Mouse (Mus musculus) embryonic facial prominence, embryonic 13.5 days (tissue): ENCODE results near the gene Erich3. TPM values are rescaled to one million over a fixed set of nuclear protein-coding genes. Genes with fewer than 3 reads are reported as not detected.

ENCODE experiments used
- ATAC-seq: fragments of 200-750 bp; cut with Nextera tagmentation; 2 replicates; pipeline ENCODE4 v1.8.0; 2017; ENCODE audit warnings: low read depth; ENCODE audit not compliant: insufficient number of reproducible peaks, insufficient read depth, low FRiP score, low TSS enrichment
- H3K27ac ChIP-seq: fragments of 300-500 bp; sonication (generic); 2 replicates; pipeline ENCODE4 v1.5.1; 2015; ENCODE audit warnings: moderate library complexity, mild to moderate bottlenecking, inconsistent platforms
- H3K27me3 ChIP-seq: fragments of 300-500 bp; sonication (generic); 2 replicates; pipeline ENCODE4 v1.6.1; 2015; ENCODE audit warnings: mild to moderate bottlenecking, inconsistent platforms
- H3K36me3 ChIP-seq: fragments of 300-500 bp; sonication (generic); 2 replicates; pipeline ENCODE4 v1.6.1; 2015; ENCODE audit warnings: mild to moderate bottlenecking, inconsistent platforms
- H3K4me1 ChIP-seq: fragments of 300-500 bp; sonication (generic); 2 replicates; pipeline ENCODE4 v1.6.1; 2015; ENCODE audit warnings: inconsistent platforms
- H3K4me2 ChIP-seq: fragments of 300-500 bp; sonication (generic); 2 replicates; pipeline ENCODE4 v1.6.1; 2015; ENCODE audit warnings: moderate library complexity, mild to moderate bottlenecking, inconsistent platforms
- H3K4me3 ChIP-seq: fragments of 300-500 bp; sonication (generic); 2 replicates; pipeline ENCODE4 v1.5.1; 2015; ENCODE audit warnings: mild to moderate bottlenecking, inconsistent platforms
- H3K9ac ChIP-seq: fragments of 300-500 bp; sonication (generic); 2 replicates; pipeline ENCODE4 v1.6.1; 2015; ENCODE audit warnings: mild to moderate bottlenecking, inconsistent platforms
- H3K9me3 ChIP-seq: fragments of 300-500 bp; sonication (generic); 2 replicates; pipeline ENCODE4 v1.6.1; 2016; ENCODE audit warnings: inconsistent platforms
- WGBS: fragments of 180-500 bp; shearing (Covaris S2); methylation state at CpG from one replicate; pipeline ENCODE4 v1.1.7; 2015; ENCODE audit warnings: mixed read lengths; 5-methylcytosine and 5-hydroxymethylcytosine counted together
- polyA plus RNA-seq: library from polyadenylated mRNA; unstranded; fragments of >200 nt; fragmentation: Nextera tagmentation; extraction: Ambion mirVana; gene quantifications from 2 replicates; pipeline ENCODE4 v1.2.1, GENCODE M21; 2015

Gene Erich3
- polyA plus RNA-seq, 1 experiment from 2014 or later: 0.06 TPM

DNA sequence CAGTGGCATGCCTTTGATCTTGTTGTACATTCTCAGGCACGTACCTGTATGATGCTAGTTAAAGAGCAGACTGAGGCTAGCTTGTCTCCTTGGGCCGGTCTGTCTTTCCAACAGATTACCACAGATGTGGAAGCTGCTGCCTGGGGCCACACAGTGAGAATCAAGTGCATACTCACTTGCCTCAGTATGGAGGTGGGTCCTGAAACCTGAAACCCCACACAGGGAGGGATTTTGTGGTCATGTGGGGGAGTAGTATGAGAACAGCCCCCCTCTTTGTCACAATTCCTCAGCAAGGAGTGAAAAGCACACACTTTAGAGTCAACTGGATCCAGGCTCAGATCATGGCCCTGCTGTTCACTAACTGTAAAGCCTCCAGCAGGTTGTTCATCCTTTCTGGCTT, 151.9 kb downstream of the Erich3 start:
- ATAC-seq: no peak
- Histone ChIP-seq H3K27ac (no peak overlapping the region), H3K36me3 (no peaks in the 10 kb centered on the region), H3K4me3 (no peak overlapping the region), H3K9ac (no peak overlapping the region), H3K27me3 (peaks cover 4% of the 10 kb centered on the region), H3K4me1 (peaks cover 11% of the 10 kb centered on the region; the same call in 1 of the 2 replicates), H3K4me2 (no peak overlapping the region), H3K9me3 (no peaks in the 10 kb centered on the region)
- WGBS: 16% methylated on average over 2 of the region's 2 CpGs

DNA sequence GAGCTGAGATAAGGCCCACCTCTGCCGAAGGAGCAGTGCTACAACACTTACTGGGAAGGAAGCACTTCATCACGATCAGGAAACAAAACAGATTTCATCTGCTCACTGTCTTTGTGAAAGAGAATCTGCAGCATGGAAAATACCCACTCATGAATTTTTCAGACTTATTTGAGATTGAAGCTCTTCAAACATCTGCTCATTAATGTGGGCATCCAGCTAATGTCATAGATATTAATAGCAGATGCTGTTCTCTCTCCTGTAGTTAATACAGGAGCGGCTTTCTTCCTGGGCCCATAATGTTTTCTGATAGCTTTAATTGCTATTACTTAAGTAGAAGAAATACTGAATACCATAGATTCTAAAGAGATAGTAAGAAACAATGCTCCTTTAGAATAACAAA, 152.6 kb downstream of the Erich3 start:
- no peaks in the 10 kb centered on the region for H3K36me3 ChIP-seq
- H3K4me1 ChIP-seq: peaks cover 11% of the 10 kb centered on the region; the same call in 1 of the 2 replicates
- no peak overlapping the region for H3K27ac ChIP-seq
- H3K9me3 ChIP-seq: no peaks in the 10 kb centered on the region
- H3K27me3 ChIP-seq: peaks cover 4% of the 10 kb centered on the region
- no peak for ATAC-seq
- H3K4me3 ChIP-seq: no peak overlapping the region
- H3K9ac ChIP-seq: no peak overlapping the region
- 63% methylated on average over 3 of the region's 3 CpGs for WGBS
- H3K4me2 ChIP-seq: no peak overlapping the region

DNA sequence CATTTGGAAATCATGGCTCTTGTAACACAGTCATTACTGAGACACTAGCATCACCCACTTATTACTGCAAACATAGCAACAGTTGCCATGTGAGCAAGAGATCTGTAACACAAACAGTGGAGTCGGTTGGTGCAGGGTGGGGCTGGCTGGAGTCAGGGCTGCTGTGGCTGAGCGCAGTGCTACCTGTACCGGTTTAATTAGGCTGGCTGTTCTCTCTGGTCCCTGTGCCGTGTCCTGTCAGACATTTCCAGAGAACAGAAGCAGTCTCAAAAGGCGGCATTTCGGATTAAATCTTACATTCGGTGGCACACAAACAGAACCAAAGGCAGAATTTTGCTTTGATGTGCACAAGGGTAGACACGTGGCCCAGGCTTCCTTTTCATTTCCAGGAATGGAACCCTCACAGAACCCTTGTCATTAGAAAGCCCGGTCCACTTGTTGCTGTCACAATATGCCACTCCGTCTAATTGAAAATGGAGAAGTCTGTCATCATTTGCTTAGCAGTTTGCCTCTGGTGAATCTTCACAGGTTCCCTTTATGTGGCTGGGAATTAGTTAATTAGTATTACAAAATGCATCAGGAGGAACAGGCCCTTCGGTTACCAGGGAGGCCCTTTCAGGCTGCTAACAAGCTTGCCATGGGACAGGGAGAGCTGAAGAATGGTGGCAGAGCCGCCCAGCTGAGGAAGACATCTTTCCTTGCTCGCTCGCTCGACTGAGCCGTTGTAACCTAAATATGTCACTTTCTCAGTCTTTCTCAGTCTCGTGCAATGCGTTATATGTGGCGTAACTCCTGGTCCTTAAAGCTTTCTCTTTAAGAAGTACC, 153.4 kb downstream of the Erich3 start:
- Histone ChIP-seq H3K4me2 (peak overlapping the region; percentile 5; the same call in 1 of the 2 replicates), H3K27ac (no peak overlapping the region), H3K9ac (no peak overlapping the region), H3K27me3 (peaks cover 4% of the 10 kb centered on the region), H3K9me3 (no peaks in the 10 kb centered on the region), H3K4me1 (peaks cover 11% of the 10 kb centered on the region; the same call in 1 of the 2 replicates), H3K4me3 (no peak overlapping the region), H3K36me3 (no peaks in the 10 kb centered on the region)
- 31% methylated on average over 19 of the region's 19 CpGs for WGBS
- 0 out of 2 replicates have a peak, but pooled peaks have one; percentile 60 for ATAC-seq

Other genes starting within 250 kb of the Erich3 start
- 22.4 and 23.7 TPM in 2 replicates for gene Cryz, start 67.1 kb upstream of the Erich3 start, polyA plus RNA-seq
- 16.7 and 19.8 TPM in 2 replicates for gene Tyw3, start 66.8 kb upstream of the Erich3 start, polyA plus RNA-seq